Mouse (Mus musculus) forebrain, embryonic 16.5 days (tissue): Measurements from ENCODE around the gene Cacna2d3. TPM values are rescaled to one million over a fixed set of nuclear protein-coding genes. Genes with fewer than 3 reads are reported as not detected.

Experiments used
- ATAC-seq: fragments of 200-750 bp; cut with Nextera tagmentation; 2 replicates; pipeline ENCODE4 v1.8.0; 2017; ENCODE audit warnings: mild to moderate bottlenecking, moderate library complexity
- H3K27ac ChIP-seq: fragments of 300-500 bp; sonication (generic); 2 replicates; pipeline ENCODE4 v1.5.1; 2014; ENCODE audit warnings: low read length, control low read depth
- H3K27me3 ChIP-seq: fragments of 300-500 bp; sonication (generic); replicated peaks from 2 replicates; pipeline ENCODE4 v1.6.1; 2014; ENCODE audit warnings: low read length; ENCODE audit not compliant: control insufficient read depth, insufficient read depth
- H3K36me3 ChIP-seq: fragments of 300-500 bp; sonication (generic); 2 replicates; pipeline ENCODE4 v1.6.1; 2014; ENCODE audit not compliant: control insufficient read depth, insufficient read depth
- H3K4me1 ChIP-seq: fragments of 300-500 bp; sonication (generic); replicated peaks from 2 replicates; pipeline ENCODE4 v1.6.1; 2014; ENCODE audit warnings: low read length; ENCODE audit not compliant: control insufficient read depth, insufficient read depth
- H3K4me2 ChIP-seq: fragments of 300-500 bp; sonication (generic); 2 replicates; pipeline ENCODE4 v1.6.1; 2014; ENCODE audit warnings: mild to moderate bottlenecking, low read length, control low read depth
- H3K4me3 ChIP-seq: fragments of 300-500 bp; sonication (generic); replicated peaks from 2 replicates; pipeline ENCODE4 v1.5.1; 2014; ENCODE audit warnings: mild to moderate bottlenecking, low read length, control low read depth
- H3K9ac ChIP-seq: fragments of 300-500 bp; sonication (generic); replicated peaks from 2 replicates; pipeline ENCODE4 v1.6.1; 2014; ENCODE audit warnings: low read depth, low read length, control low read depth
- H3K9me3 ChIP-seq: fragments of 300-500 bp; sonication (generic); 2 replicates; pipeline ENCODE4 v1.6.1; 2016; ENCODE audit warnings: low read length; ENCODE audit not compliant: control insufficient read depth
- whole genome bisulfite sequencing: fragments of 180-500 bp; shearing (Covaris S2); extraction: QIAGEN DNeasy Blood & Tissue Kit; methylation state at CpG from one replicate; pipeline ENCODE4 v1.1.7; 2014; 5-methylcytosine and 5-hydroxymethylcytosine counted together
- polyA plus RNA-seq: library from polyadenylated mRNA; unstranded; fragments of >200 nt; fragmentation: Nextera tagmentation; extraction: Ambion mirVana; gene quantifications from 2 replicates; pipeline ENCODE4 v1.2.1, GENCODE M21; 2015

Cacna2d3 gene
- polyA plus RNA-seq, 1 experiment from 2014 or later: 34.0 TPM

- no peak overlapping the region for H3K27ac ChIP-seq
- no peaks in the 10 kb centered on the region for H3K36me3 ChIP-seq
- H3K4me3 ChIP-seq: no peak overlapping the region
- peaks cover 9% of the 10 kb centered on the region for H3K4me1 ChIP-seq
- no peak overlapping the region for H3K4me2 ChIP-seq
- 71% methylated on average over 1 of the region's 1 CpGs for WGBS
- H3K9ac ChIP-seq: no peak overlapping the region
- no peak for ATAC-seq
- no peaks in the 10 kb centered on the region for H3K27me3 ChIP-seq
- no peaks in the 10 kb centered on the region for H3K9me3 ChIP-seq
These were observed 679.3 kb downstream of the Cacna2d3 start for GRCm38 (mm10) chr14:29042355-29042754.

- Histone ChIP-seq H3K4me3 (no peak overlapping the region), H3K4me2 (no peak overlapping the region), H3K9ac (no peak overlapping the region), H3K36me3 (no peaks in the 10 kb centered on the region), H3K27ac (no peak overlapping the region), H3K4me1 (peaks cover 9% of the 10 kb centered on the region), H3K9me3 (no peaks in the 10 kb centered on the region), H3K27me3 (0 out of 2 replicates have a peak, but pooled peaks cover 5% of the 10 kb centered on the region)
- ATAC-seq: no peak
- WGBS: 89% methylated on average over 1 of the region's 1 CpGs
These were observed 680.2 kb downstream of the Cacna2d3 start for GRCm38 (mm10) chr14:29041498-29041897.

- peak; percentile 81 for ATAC-seq
- H3K9me3 ChIP-seq: no peaks in the 10 kb centered on the region
- H3K4me1 ChIP-seq: peaks cover 9% of the 10 kb centered on the region
- 34% methylated on average over 9 of the region's 9 CpGs for WGBS
- H3K27me3 ChIP-seq: 0 out of 2 replicates have a peak, but pooled peaks cover 5% of the 10 kb centered on the region
- no peak overlapping the region for H3K4me3 ChIP-seq
- no peak overlapping the region for H3K4me2 ChIP-seq
- no peak overlapping the region for H3K27ac ChIP-seq
- no peak overlapping the region for H3K9ac ChIP-seq
- H3K36me3 ChIP-seq: no peaks in the 10 kb centered on the region
These were observed 680.9 kb downstream of the Cacna2d3 start for GRCm38 (mm10) chr14:29040606-29041364.

GRCm38 (mm10) chr14:29038246-29038645 lies 683.4 kb downstream of the Cacna2d3 start:
- no peak overlapping the region for H3K9ac ChIP-seq
- H3K27ac ChIP-seq: no peak overlapping the region
- no peak overlapping the region for H3K4me2 ChIP-seq
- ATAC-seq: no peak
- no peaks in the 10 kb centered on the region for H3K36me3 ChIP-seq
- 0 out of 2 replicates have a peak, but pooled peaks cover 5% of the 10 kb centered on the region for H3K27me3 ChIP-seq
- peaks cover 9% of the 10 kb centered on the region for H3K4me1 ChIP-seq
- no peak overlapping the region for H3K4me3 ChIP-seq
- no peaks in the 10 kb centered on the region for H3K9me3 ChIP-seq
- WGBS: 20% methylated on average over 5 of the region's 5 CpGs

GRCm38 (mm10) chr14:29031858-29032395 lies 689.7 kb downstream of the Cacna2d3 start:
- 0 out of 2 replicates have a peak, but pooled peaks cover 2% of the 10 kb centered on the region for H3K27me3 ChIP-seq

GRCm38 (mm10) chr14:29030519-29030918 lies 691.1 kb downstream of the Cacna2d3 start:
- H3K27me3 ChIP-seq: no peaks in the 10 kb centered on the region
- no peaks in the 10 kb centered on the region for H3K9me3 ChIP-seq
- peaks cover 27% of the 10 kb centered on the region for H3K4me1 ChIP-seq
- peak; percentile 51; the same call in 1 of the 2 replicates for ATAC-seq
- H3K4me3 ChIP-seq: no peak overlapping the region
- H3K4me2 ChIP-seq: no peak overlapping the region
- WGBS: 33% methylated on average over 9 of the region's 9 CpGs
- peak overlapping the region; percentile 75 for H3K27ac ChIP-seq
- no peaks in the 10 kb centered on the region for H3K36me3 ChIP-seq
- no peak overlapping the region for H3K9ac ChIP-seq

More at GRCm38 (mm10) chr14:29031858-29032395, 689.7 kb downstream of the Cacna2d3 start:
- H3K36me3 ChIP-seq: no peaks in the 10 kb centered on the region
- no peak overlapping the region for H3K9ac ChIP-seq
- H3K27ac ChIP-seq: no peak overlapping the region
- 42% methylated on average over 1 of the region's 1 CpGs for WGBS
- H3K4me1 ChIP-seq: peaks cover 27% of the 10 kb centered on the region
- no peak overlapping the region for H3K4me2 ChIP-seq
- no peak for ATAC-seq
- no peak overlapping the region for H3K4me3 ChIP-seq
- H3K9me3 ChIP-seq: no peaks in the 10 kb centered on the region

- Histone ChIP-seq H3K9ac (no peak overlapping the region), H3K27ac (peak overlapping the region; percentile 53; the same call in 1 of the 2 replicates), H3K4me3 (no peak overlapping the region), H3K36me3 (no peaks in the 10 kb centered on the region), H3K4me1 (peaks cover 27% of the 10 kb centered on the region), H3K27me3 (no peaks in the 10 kb centered on the region), H3K9me3 (no peaks in the 10 kb centered on the region), H3K4me2 (no peak overlapping the region)
- ATAC-seq: peak; percentile 41; the same call in 1 of the 2 replicates
- 69% methylated on average over 11 of the region's 11 CpGs for WGBS
These were observed 691.7 kb downstream of the Cacna2d3 start for GRCm38 (mm10) chr14:29029896-29030420.

GRCm38 (mm10) chr14:29029107-29029469 lies 692.6 kb downstream of the Cacna2d3 start:
- WGBS: 49% methylated on average over 2 of the region's 2 CpGs
- peak; percentile 52 for ATAC-seq
- H3K9me3 ChIP-seq: no peaks in the 10 kb centered on the region
- no peaks in the 10 kb centered on the region for H3K27me3 ChIP-seq
- no peak overlapping the region for H3K4me2 ChIP-seq
- no peaks in the 10 kb centered on the region for H3K36me3 ChIP-seq
- no peak overlapping the region for H3K9ac ChIP-seq
- H3K4me3 ChIP-seq: no peak overlapping the region
- peaks cover 27% of the 10 kb centered on the region for H3K4me1 ChIP-seq
- H3K27ac ChIP-seq: peak overlapping the region; percentile 50

- Histone ChIP-seq H3K4me1 (peaks cover 27% of the 10 kb centered on the region), H3K27me3 (no peaks in the 10 kb centered on the region), H3K4me3 (no peak overlapping the region), H3K36me3 (no peaks in the 10 kb centered on the region), H3K9me3 (no peaks in the 10 kb centered on the region), H3K27ac (peak overlapping the region; percentile 63), H3K4me2 (peak overlapping the region; percentile 16), H3K9ac (no peak overlapping the region)
- 21% methylated on average over 6 of the region's 6 CpGs for WGBS
- ATAC-seq: peak; percentile 35
These were observed 693.1 kb downstream of the Cacna2d3 start for GRCm38 (mm10) chr14:29028391-29029106.
